Mouse (Mus musculus): Measurements from ENCODE around the gene Akain1.

GRCm38 (mm10) chr17:69475423-69475822 lies 36.3 kb downstream of the Akain1 start:
- TF ChIP-seq HCFC1 (IDR thresholded peaks at IDR 0.05; ENCODE audit: borderline replicate concordance, insufficient read depth, low read length) (no peak), ZC3H11A (IDR thresholded peaks at IDR 0.05; ENCODE audit: borderline replicate concordance, low read depth, low read length) (no peak), ZNF384 (IDR thresholded peaks at IDR 0.05; ENCODE audit: low read depth, low read length) (no peak), CHD2 (IDR thresholded peaks at IDR 0.05; ENCODE audit: low read depth, low read length) (no peak), MAFK (IDR thresholded peaks at IDR 0.05; ENCODE audit: insufficient read depth, low read depth, low read length) (no peak)
